Mouse (Mus musculus) neural tube, embryonic 11.5 days (tissue): ENCODE measurements around the gene Lrp2bp. TPM values are rescaled to one million over a fixed set of nuclear protein-coding genes. Genes with fewer than 3 reads are reported as not detected.
A peak's percentile ranks its signal among the peaks of the same experiment; 100 is the strongest.

ENCODE experiments used
- ATAC-seq: fragments of 200-750 bp; cut with Nextera tagmentation; 2 replicates; pipeline ENCODE4 v1.8.0; 2017; ENCODE audit warnings: moderate number of reproducible peaks, mild to moderate bottlenecking, moderate TSS enrichment, moderate library complexity; ENCODE audit not compliant: insufficient read depth, low FRiP score, low TSS enrichment
- DNase-seq: peaks from one replicate; pipeline ENCODE4 v3.0.0-alpha.2; 2015; ENCODE audit warnings: low spot score
- H3K27ac ChIP-seq: fragments of 300-500 bp; sonication (generic); 2 replicates; pipeline ENCODE4 v1.5.1; 2014; ENCODE audit warnings: low read depth, mild to moderate bottlenecking, low read length
- H3K27me3 ChIP-seq: fragments of 300-500 bp; sonication (generic); 2 replicates; pipeline ENCODE4 v1.6.1; 2014; ENCODE audit warnings: mild to moderate bottlenecking, low read length, mixed read lengths; ENCODE audit not compliant: control insufficient read depth, insufficient read depth
- H3K36me3 ChIP-seq: fragments of 300-500 bp; sonication (generic); 2 replicates; pipeline ENCODE4 v1.6.1; 2014; ENCODE audit warnings: mild to moderate bottlenecking, low read length, moderate library complexity, mixed read lengths; ENCODE audit not compliant: control insufficient read depth, insufficient read depth
- H3K4me1 ChIP-seq: fragments of 300-500 bp; sonication (generic); 2 replicates; pipeline ENCODE4 v1.6.1; 2014; ENCODE audit warnings: low read length, mixed read lengths; ENCODE audit not compliant: control insufficient read depth, insufficient read depth
- H3K4me2 ChIP-seq: fragments of 300-500 bp; sonication (generic); 2 replicates; pipeline ENCODE4 v1.6.1; 2014; ENCODE audit warnings: low read depth, mild to moderate bottlenecking, moderate library complexity
- H3K4me3 ChIP-seq: fragments of 300-500 bp; sonication (generic); 2 replicates; pipeline ENCODE4 v1.5.1; 2014; ENCODE audit warnings: low read depth, low read length
- H3K9ac ChIP-seq: fragments of 300-500 bp; sonication (generic); 2 replicates; pipeline ENCODE4 v1.6.1; 2014; ENCODE audit warnings: mild to moderate bottlenecking, low read length
- H3K9me3 ChIP-seq: fragments of 300-500 bp; sonication (generic); 2 replicates; pipeline ENCODE4 v1.6.1; 2016; ENCODE audit warnings: low read length; ENCODE audit not compliant: control insufficient read depth
- WGBS: fragments of 180-500 bp; shearing (Covaris S2); extraction: QIAGEN DNeasy Blood & Tissue Kit; methylation state at CpG from one replicate; pipeline ENCODE4 v1.1.7; 2014; 5-methylcytosine and 5-hydroxymethylcytosine counted together
- polyA plus RNA-seq: library from polyadenylated mRNA; unstranded; fragments of >200 nt; fragmentation: Nextera tagmentation; extraction: Ambion mirVana; gene quantifications from 2 replicates; pipeline ENCODE4 v1.2.1, GENCODE M21; 2014

Gene Lrp2bp
- polyA plus RNA-seq, 1 experiment from 2014 or later = 0.21 TPM

- WGBS = 19% methylated on average over 17 of the region's 17 CpGs
Measured at GRCm38 (mm10) chr8:46010746-46011680, 11.9 kb downstream of the Lrp2bp start.

DNA sequence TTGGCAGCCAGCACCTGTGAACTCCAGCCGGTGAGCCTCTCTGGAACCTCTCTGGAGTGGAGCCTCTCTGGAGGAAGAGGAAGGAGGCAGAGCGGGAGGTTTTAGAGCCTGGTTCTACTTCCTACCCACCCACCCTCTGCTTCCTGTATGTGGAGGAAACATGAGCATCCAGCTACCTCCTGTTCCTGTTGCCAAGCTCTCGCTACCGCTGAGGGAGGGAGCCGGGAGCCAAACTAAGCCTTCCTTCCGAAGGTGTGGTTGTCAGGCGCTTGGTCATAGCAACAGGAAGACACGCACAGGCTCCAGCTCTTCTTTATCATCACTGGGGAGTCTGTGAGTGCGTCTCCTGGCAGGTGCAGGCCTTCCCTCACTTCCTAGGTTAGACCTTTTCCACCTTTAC, 23.1 kb downstream of the Lrp2bp start:
- Histone ChIP-seq H3K27me3 (no peaks in the 10 kb centered on the region), H3K4me3 (no peak overlapping the region), H3K9me3 (no peaks in the 10 kb centered on the region), H3K27ac (no peak overlapping the region), H3K36me3 (no peaks in the 10 kb centered on the region), H3K4me1 (no peaks in the 10 kb centered on the region), H3K4me2 (no peak overlapping the region), H3K9ac (no peak overlapping the region)
- ATAC-seq (no peak), DNase-seq (no peak)
- 83% methylated on average over 9 of the region's 9 CpGs for WGBS

More at GRCm38 (mm10) chr8:46010746-46011680, 11.9 kb downstream of the Lrp2bp start:
- Histone ChIP-seq H3K9me3 (no peaks in the 10 kb centered on the region), H3K36me3 (no peaks in the 10 kb centered on the region), H3K4me1 (no peaks in the 10 kb centered on the region), H3K27me3 (no peaks in the 10 kb centered on the region), H3K9ac (no peak overlapping the region), H3K4me3 (no peak overlapping the region), H3K27ac (no peak overlapping the region), H3K4me2 (peak overlapping the region; percentile 25)
- DNase-seq (peak; percentile 44), ATAC-seq (no peak)

DNA sequence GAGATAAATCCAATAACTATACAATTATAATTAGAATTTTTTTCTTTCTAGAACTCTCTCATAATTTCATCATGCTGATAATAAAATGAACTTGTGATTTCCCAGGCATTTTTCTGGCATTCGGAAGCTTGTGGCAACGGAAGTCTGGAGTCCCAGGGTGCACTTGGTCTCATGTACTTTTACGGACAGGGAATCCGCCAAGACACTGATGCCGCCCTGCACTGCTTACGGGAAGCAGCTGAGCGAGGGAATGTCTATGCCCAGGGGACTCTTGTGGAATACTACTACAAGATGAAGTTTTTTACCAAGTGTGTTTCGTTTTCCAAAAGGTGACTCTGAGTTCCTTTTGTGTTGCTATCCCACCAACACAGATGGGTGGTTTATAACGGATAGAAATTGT, 23.7 kb downstream of the Lrp2bp start:
- H3K27ac ChIP-seq = no peak overlapping the region
- ATAC-seq = no peak
- H3K9ac ChIP-seq = no peak overlapping the region
- no peak overlapping the region for H3K4me2 ChIP-seq
- H3K9me3 ChIP-seq = no peaks in the 10 kb centered on the region
- H3K4me3 ChIP-seq = no peak overlapping the region
- no peaks in the 10 kb centered on the region for H3K27me3 ChIP-seq
- no peaks in the 10 kb centered on the region for H3K36me3 ChIP-seq
- H3K4me1 ChIP-seq = no peaks in the 10 kb centered on the region
- no peak for DNase-seq
- 95% methylated on average over 9 of the region's 9 CpGs for WGBS

DNA sequence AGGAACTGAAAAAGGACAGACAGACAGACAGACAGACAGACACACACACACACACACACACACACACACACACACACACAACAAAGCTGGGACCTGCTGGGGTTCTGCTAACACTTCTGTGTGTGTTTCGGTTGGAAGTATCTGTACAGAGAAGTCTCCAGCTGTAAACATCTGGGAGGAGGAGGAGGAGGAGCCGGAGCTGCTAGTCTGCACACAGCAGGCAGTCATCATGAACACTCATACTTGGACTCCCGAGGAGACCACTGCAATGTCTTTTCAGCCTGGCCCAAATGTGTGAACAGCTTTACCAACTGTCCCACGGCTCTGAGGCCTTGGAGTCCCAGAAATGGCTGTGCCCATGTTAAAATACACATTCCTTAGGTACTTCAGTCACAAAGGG, 25.3 kb downstream of the Lrp2bp start:
- 49% methylated on average over 4 of the region's 4 CpGs for WGBS
- no peak for DNase-seq

GRCm38 (mm10) chr8:46036217-46036616, 37.1 kb downstream of the Lrp2bp start:
- no peak overlapping the region for H3K9ac ChIP-seq
- 72% methylated on average over 11 of the region's 11 CpGs for WGBS
- ATAC-seq (no peak), DNase-seq (no peak)
- no peaks in the 10 kb centered on the region for H3K27me3 ChIP-seq
- no peak overlapping the region for H3K27ac ChIP-seq
- H3K4me3 ChIP-seq = no peak overlapping the region
- H3K4me1 ChIP-seq = no peaks in the 10 kb centered on the region
- H3K4me2 ChIP-seq = no peak overlapping the region
- no peaks in the 10 kb centered on the region for H3K9me3 ChIP-seq
- no peaks in the 10 kb centered on the region for H3K36me3 ChIP-seq

More for the DNA sequence above, 25.3 kb downstream of the Lrp2bp start:
- H3K4me2 ChIP-seq = no peak overlapping the region
- H3K9ac ChIP-seq = no peak overlapping the region
- H3K4me1 ChIP-seq = no peaks in the 10 kb centered on the region
- no peak for ATAC-seq
- no peak overlapping the region for H3K4me3 ChIP-seq
- H3K9me3 ChIP-seq = no peaks in the 10 kb centered on the region
- no peaks in the 10 kb centered on the region for H3K27me3 ChIP-seq
- no peak overlapping the region for H3K27ac ChIP-seq
- no peaks in the 10 kb centered on the region for H3K36me3 ChIP-seq

DNA sequence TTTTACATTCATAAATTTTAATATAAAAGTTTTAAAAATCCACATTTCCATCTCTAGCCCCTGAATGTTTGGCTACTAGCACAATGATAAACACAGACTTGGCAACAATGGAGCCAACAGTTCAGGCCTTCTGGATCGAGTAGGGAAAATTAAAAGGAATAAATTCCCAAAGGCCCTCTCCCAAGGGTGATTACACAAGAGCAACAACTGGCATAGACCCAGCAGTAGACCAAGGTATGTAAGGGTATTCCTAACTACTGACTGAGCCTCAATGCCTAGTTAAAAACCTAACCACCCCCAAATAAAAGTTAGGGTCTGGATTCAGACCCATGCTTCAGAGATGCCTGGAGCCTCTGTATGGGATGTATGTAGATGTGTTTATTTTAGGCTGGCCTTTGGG, 40.6 kb downstream of the Lrp2bp start:
- H3K4me2 ChIP-seq = no peak overlapping the region
- DNase-seq (no peak), ATAC-seq (no peak)
- no peak overlapping the region for H3K4me3 ChIP-seq
- no peaks in the 10 kb centered on the region for H3K9me3 ChIP-seq
- H3K4me1 ChIP-seq = no peaks in the 10 kb centered on the region
- no peaks in the 10 kb centered on the region for H3K27me3 ChIP-seq
- no peak overlapping the region for H3K27ac ChIP-seq
- WGBS = 88% methylated on average over 1 of the region's 1 CpGs
- peaks cover 2% of the 10 kb centered on the region; the same call in 1 of the 2 replicates for H3K36me3 ChIP-seq
- no peak overlapping the region for H3K9ac ChIP-seq

GRCm38 (mm10) chr8:46040260-46040659, 41.2 kb downstream of the Lrp2bp start:
- WGBS = 75% methylated on average over 13 of the region's 13 CpGs
- no peak overlapping the region for H3K4me2 ChIP-seq

GRCm38 (mm10) chr8:46072798-46073197, 73.7 kb downstream of the Lrp2bp start:
- no peaks in the 10 kb centered on the region for H3K4me1 ChIP-seq
- no peaks in the 10 kb centered on the region for H3K27me3 ChIP-seq
- DNase-seq (no peak), ATAC-seq (no peak)
- no peak overlapping the region for H3K4me2 ChIP-seq
- no peak overlapping the region for H3K9ac ChIP-seq
- H3K9me3 ChIP-seq = no peaks in the 10 kb centered on the region
- no peak overlapping the region for H3K27ac ChIP-seq
- no peak overlapping the region for H3K4me3 ChIP-seq
- no peaks in the 10 kb centered on the region for H3K36me3 ChIP-seq
- WGBS = 86% methylated on average over 5 of the region's 5 CpGs

More at GRCm38 (mm10) chr8:46040260-46040659, 41.2 kb downstream of the Lrp2bp start:
- DNase-seq (no peak), ATAC-seq (no peak)
- Histone ChIP-seq H3K27me3 (no peaks in the 10 kb centered on the region), H3K4me3 (no peak overlapping the region), H3K9me3 (no peaks in the 10 kb centered on the region), H3K4me1 (no peaks in the 10 kb centered on the region), H3K9ac (no peak overlapping the region), H3K36me3 (peaks cover 2% of the 10 kb centered on the region; the same call in 1 of the 2 replicates), H3K27ac (no peak overlapping the region)
